Mouse (Mus musculus) B cell, adult 2 months (primary cell): ENCODE data around the gene Olfr104-ps.

Experiments
- DNase-seq, 2 experiments: peaks; one replicate each; pipeline ENCODE4 v3.0.0; 2022

Olfr104-ps gene

DNA sequence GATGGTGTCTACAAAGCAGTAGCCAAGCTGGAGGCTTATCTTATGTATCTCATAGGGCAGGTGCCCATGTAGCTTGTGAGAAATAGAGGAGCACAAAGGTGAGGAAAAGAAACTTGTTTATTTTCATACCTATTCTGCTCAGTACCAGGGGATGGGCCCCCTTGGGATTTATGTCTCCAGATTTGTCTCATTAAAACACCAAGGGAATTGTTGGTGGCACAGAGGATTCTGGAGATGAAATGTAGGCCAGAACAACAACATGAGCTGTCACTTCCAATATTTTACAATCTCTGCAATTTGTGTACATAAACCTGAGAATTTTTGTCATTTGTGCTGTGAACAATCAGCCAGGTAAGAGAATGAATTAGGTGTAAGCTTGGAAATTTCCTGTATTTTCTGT is at the start of gene Olfr104-ps:
Gene Olfr104-ps (plus strand): TSS at position 301 of the 400 bp plus-strand sequence.
- DNase-seq, result no peak

DNA sequence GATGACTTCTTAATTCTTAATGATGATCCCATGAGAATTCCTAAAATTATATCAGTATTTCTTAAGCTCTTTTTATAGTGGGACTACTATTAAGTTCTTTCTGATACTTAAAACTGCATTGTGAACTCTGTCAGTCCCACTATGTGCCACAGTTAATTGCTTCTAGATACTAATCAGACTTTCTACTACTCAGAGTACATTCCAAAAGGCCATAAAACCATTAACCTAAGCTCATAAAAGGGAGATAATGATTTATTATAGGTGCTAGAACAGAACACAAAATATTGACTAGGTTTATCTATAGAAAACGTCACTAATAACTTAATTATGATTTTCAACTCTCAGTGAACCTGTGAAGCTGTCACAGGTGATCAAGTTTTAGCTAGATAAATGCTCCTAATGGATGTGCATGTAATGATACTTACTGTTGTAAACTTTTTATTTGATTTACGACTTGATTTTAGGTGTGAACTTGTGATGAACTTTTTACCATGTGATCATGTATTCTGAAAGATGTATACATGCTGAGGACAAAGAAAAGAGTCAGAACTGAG is 49.2 kb upstream of the Olfr104-ps start:
- no peak for DNase-seq

DNA sequence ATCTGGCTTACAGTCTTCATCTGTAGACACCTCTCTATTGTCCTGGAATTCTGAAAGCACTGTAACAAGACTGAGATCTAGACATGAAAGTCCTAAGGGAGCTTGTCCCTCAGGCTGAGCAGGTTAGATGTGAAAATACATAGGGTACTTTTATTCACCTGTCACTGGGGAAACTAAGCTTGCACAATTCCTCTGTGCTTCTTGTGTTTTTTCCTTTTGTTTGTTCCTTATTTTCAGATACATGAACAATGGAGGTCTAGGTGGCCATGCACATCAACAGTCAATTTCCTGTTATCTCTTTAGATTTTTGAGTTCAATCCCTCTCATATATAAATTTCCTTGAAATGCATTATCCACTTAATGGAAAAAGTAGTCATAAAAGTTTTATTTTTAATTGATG is 42.4 kb upstream of the Olfr104-ps start, which contains the start of gene Olfr102:
Gene Olfr102 (minus strand): TSS at position 101 of the 400 bp plus-strand sequence.
- DNase-seq, result no peak

DNA sequence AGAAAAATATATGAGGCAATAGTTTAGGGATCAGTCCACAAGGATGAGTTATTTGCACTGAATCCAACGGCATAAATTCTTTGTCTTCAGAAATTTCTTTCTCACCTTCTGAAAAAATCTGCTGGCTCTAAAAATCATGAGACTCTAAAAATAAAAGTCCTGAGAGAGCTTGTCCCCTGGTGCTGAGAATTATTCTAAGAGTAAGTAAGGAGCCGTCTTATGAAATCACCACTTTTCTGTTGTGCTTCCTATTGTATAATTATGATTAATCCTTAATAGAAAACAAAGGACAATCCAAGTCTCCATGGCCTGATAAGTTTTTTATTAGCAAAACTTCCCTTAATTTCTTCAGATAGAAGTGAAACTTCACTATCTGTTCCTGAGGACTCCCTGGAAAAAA is 19.8 kb upstream of the Olfr104-ps start, which contains the start of gene Olfr103:
Gene Olfr103 (minus strand): TSS at position 101 of the 400 bp plus-strand sequence.
- no peak for DNase-seq

DNA sequence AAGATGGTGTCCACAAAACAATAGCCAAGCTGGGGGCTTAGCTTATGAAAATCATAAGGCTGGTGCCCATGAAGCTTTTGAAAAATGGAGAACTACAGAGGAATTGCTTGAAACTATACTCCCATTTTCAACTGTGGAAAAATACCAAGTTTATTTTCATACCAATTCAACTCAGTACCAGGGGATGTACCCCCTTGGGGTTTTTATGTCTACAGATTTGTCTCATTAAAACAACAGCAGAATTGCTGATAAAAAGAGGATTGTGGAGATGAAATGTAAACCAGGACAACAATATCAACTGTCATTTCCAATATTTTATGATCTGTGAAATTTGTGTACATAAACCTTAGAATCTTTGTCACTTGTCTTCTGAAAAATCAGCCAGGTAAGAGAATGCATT is 19.4 kb downstream of the Olfr104-ps start, which contains the start of gene Olfr105-ps:
Gene Olfr105-ps (plus strand): TSS at position 301 of the 400 bp plus-strand sequence.
- no peak for DNase-seq

DNA sequence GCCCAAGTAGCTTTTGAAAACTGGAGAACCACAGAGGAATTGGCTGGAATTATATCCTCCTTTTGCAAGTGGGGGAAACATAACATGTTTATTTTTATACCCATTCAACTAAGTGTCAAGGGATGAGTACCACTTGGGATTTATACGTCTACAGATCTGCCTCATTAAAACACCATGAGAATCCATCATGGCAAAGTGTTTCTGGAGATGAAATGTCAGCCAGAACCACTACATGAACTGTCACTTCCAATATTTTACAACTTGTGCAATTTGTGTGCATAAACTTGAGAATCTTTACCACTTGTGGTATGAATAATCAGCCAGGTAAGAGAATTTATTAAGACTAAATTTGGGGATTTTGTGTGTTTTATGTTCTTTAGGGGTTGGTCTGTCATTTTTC is 30.7 kb downstream of the Olfr104-ps start, which contains the start of gene Olfr106-ps:
Gene Olfr106-ps (plus strand): TSS at position 301 of the 400 bp plus-strand sequence.
- DNase-seq, result no peak

DNA sequence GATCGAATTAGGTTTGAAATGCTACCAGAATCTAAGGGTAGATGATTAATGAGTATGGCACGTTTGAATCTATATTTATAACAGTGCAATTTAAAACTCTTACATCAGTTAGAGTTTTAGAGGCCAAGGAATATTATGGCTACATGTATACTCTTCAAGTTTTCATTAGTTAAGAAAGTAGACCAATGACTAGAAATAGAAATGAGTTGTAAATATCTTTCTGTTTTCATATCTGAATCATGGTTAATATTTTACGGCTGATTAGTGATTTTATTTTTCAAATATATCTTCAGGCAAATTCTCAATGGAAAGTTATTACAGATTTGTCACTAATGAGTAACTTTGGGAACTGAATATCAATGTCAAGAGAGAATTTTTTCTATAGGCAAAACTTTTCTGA is 39.5 kb downstream of the Olfr104-ps start, which contains the start of gene Olfr107:
Gene Olfr107 (plus strand): TSS at position 301 of the 400 bp plus-strand sequence.
- no peak for DNase-seq

DNA sequence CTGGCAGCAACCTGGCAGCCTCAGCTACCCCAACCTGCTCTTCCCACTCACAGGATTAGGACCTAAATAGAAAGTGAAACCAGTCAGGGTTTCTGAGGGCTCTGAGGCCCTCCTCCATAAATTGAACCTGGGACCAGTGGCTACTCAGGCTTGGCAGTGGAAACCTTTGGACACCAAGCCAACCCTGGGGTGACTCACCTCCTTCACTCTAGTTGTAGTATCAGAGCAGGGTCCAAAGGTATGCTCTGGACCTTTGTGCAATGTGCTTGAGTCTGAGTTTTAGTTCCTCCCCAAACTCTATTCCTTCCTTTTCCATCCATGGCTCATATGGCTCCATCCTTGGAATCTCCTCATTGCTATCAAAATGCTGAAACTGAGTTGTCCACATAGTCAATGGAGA is 54.0 kb downstream of the Olfr104-ps start:
- DNase-seq, result no peak
